Mouse (Mus musculus) spleen, adult 2 months (tissue): ENCODE data around the gene Cd164.

Experiments
- CTCF ChIP-seq: fragments of 200-500 bp; IDR thresholded peaks from 2 replicates; pipeline ENCODE4 v1.5.1; 2011; ENCODE audit warnings: mild to moderate bottlenecking, inconsistent platforms; ENCODE audit not compliant: insufficient read depth, insufficient read length, insufficient replicate concordance; ENCODE audit errors: extremely low read depth
- POLR2A ChIP-seq: fragments of 200-500 bp; IDR thresholded peaks from 2 replicates; pipeline ENCODE4 v1.6.1; 2011; ENCODE audit warnings: low read depth, low read length, inconsistent platforms

DNA sequence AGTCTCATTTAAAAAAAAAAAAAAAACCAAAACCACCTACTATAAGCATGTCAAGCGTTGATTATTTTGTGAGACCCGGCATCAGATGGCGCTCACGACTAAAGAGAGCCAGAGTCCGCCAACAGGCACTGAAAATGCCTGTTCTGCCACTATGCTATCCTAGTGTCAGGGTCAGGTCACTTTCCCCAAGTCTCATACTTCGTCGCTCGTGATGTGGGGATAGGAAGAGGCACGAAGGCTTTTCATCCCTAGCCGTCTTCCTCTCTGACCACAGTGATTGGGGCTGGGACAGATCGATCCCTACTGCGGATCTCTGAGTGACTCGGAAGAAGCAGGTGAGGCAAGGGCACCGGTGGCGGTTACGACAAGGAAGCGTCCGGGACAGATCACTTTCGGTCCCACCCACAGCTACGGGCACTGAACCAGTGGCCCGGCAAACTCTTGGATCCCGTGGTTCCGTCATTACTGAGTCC is 670 bp upstream of the Cd164 start:
- TF ChIP-seq CTCF (peak; percentile 76; the same call in 1 of the 2 replicates), POLR2A (no peak)
